Mouse (Mus musculus) E14TG2a.4 (cell line): ENCODE measurements around the gene Ccnd1.

ENCODE experiments used
- CTCF ChIP-seq: conservative IDR thresholded peaks from 2 replicates; pipeline ENCODE4 v1.5.1; 2014; ENCODE audit warnings: low read length
- POU5F1 ChIP-seq: IDR thresholded peaks from 2 replicates; pipeline ENCODE4 v1.6.1; 2014; ENCODE audit warnings: low read length, borderline replicate concordance

- no peak for TF ChIP-seq CTCF
- no peak for TF ChIP-seq POU5F1
Observed at GRCm38 (mm10) chr7:144892322-144892721, 47.4 kb downstream of the Ccnd1 start.
